Mouse (Mus musculus): ENCODE data around the gene Srrt. TPM values are rescaled to one million over a fixed set of nuclear protein-coding genes. Genes with fewer than 3 reads are reported as not detected.

Srrt gene
- total and polyA plus RNA-seq, 3 experiments: 60.5 to 66.4 (median 63.9) TPM

- 72% methylated on average over 13 of the region's 13 CpGs for WGBS
- no peak overlapping the region for H3K27ac ChIP-seq
Observed at GRCm38 (mm10) chr5:137289591-137290365, 17.7 kb downstream of the Srrt start.

GRCm38 (mm10) chr5:137288999-137289470 lies 18.4 kb downstream of the Srrt start:
- no peaks in the 10 kb centered on the region for H3K4me1 ChIP-seq (ENCODE audit: control insufficient read depth, insufficient read depth, low read length)
- H3K4me3 ChIP-seq: peak overlapping the region; percentile 21; the same call in 1 of the 2 replicates
- no peaks in the 10 kb centered on the region for H3K36me3 ChIP-seq (ENCODE audit: control insufficient read depth, insufficient read depth, low read length)
- no peaks in the 10 kb centered on the region for H3K79me2 ChIP-seq (replicated peaks; ENCODE audit: control insufficient read depth, insufficient read depth, low read length)
- H3K27me3 ChIP-seq (ENCODE audit: control insufficient read depth, insufficient read depth, low read length): no peaks in the 10 kb centered on the region; the same call in 1 of the 2 replicates
- intact Hi-C loops (cut with DNase I): no loop called here
- peak overlapping the region; percentile 17; the same call in 1 of the 2 replicates for H3K27ac ChIP-seq
- DNase-seq: peak; percentile 30 to 40
- peak; percentile 55 for TF ChIP-seq CTCF (IDR thresholded peaks at IDR 0.05)
- TF ChIP-seq POLR2A (IDR thresholded peaks at IDR 0.05; ENCODE audit: insufficient read depth, low read depth, low read length): no peak
- TF ChIP-seq EP300 (IDR thresholded peaks at IDR 0.05; ENCODE audit: insufficient read depth, low read depth, low read length): no peak
- WGBS: 9% methylated on average over 25 of the region's 25 CpGs
- no peak overlapping the region for H3K9ac ChIP-seq (ENCODE audit: low read depth, low read length)

More at GRCm38 (mm10) chr5:137289591-137290365, 17.7 kb downstream of the Srrt start:
- Histone ChIP-seq H3K4me3 (no peak overlapping the region), H3K4me1 (ENCODE audit: control insufficient read depth, insufficient read depth, low read length) (no peaks in the 10 kb centered on the region), H3K9ac (ENCODE audit: low read depth, low read length) (no peak overlapping the region), H3K36me3 (ENCODE audit: control insufficient read depth, insufficient read depth, low read length) (no peaks in the 10 kb centered on the region), H3K27me3 (ENCODE audit: control insufficient read depth, insufficient read depth, low read length) (no peaks in the 10 kb centered on the region; the same call in 1 of the 2 replicates), H3K79me2 (replicated peaks; ENCODE audit: control insufficient read depth, insufficient read depth, low read length) (no peaks in the 10 kb centered on the region)
- TF ChIP-seq CTCF (IDR thresholded peaks at IDR 0.05) (no peak), EP300 (IDR thresholded peaks at IDR 0.05; ENCODE audit: insufficient read depth, low read depth, low read length) (no peak), POLR2A (IDR thresholded peaks at IDR 0.05; ENCODE audit: insufficient read depth, low read depth, low read length) (no peak)
- intact Hi-C loops (cut with DNase I): no loop called here
- no peak for DNase-seq

- H3K27ac ChIP-seq: peak overlapping the region; percentile 36; the same call in 1 of the 2 replicates
Observed at GRCm38 (mm10) chr5:137287953-137288743, 19.3 kb downstream of the Srrt start.

GRCm38 (mm10) chr5:137287032-137287952 lies 20.2 kb downstream of the Srrt start, which contains the start of gene Ache:
Ache (plus strand) TSS chr5:137287519.
- DNase-seq: peak; percentile 35 to 40
- intact Hi-C loops (cut with DNase I): loop anchor here (2.0 kb wide), 1 partner anchor 164 kb away; no protein-coding TSS in a partner anchor
- no peaks in the 10 kb centered on the region; the same call in 1 of the 2 replicates for H3K27me3 ChIP-seq (ENCODE audit: control insufficient read depth, insufficient read depth, low read length)

More at GRCm38 (mm10) chr5:137287953-137288743, 19.3 kb downstream of the Srrt start:
- Histone ChIP-seq H3K9ac (ENCODE audit: low read depth, low read length) (peak overlapping the region; percentile 64), H3K4me3 (peak overlapping the region; percentile 34), H3K27me3 (ENCODE audit: control insufficient read depth, insufficient read depth, low read length) (no peaks in the 10 kb centered on the region; the same call in 1 of the 2 replicates), H3K36me3 (ENCODE audit: control insufficient read depth, insufficient read depth, low read length) (no peaks in the 10 kb centered on the region), H3K79me2 (replicated peaks; ENCODE audit: control insufficient read depth, insufficient read depth, low read length) (no peaks in the 10 kb centered on the region), H3K4me1 (ENCODE audit: control insufficient read depth, insufficient read depth, low read length) (no peaks in the 10 kb centered on the region)
- DNase-seq: peak; percentile 38 to 60
- 1% methylated on average over 62 of the region's 65 CpGs for WGBS
- TF ChIP-seq CTCF (IDR thresholded peaks at IDR 0.05) (no peak), EP300 (IDR thresholded peaks at IDR 0.05; ENCODE audit: insufficient read depth, low read depth, low read length) (no peak), POLR2A (IDR thresholded peaks at IDR 0.05; ENCODE audit: insufficient read depth, low read depth, low read length) (no peak)
- intact Hi-C loops (cut with DNase I): loop anchor here (2.0 kb wide), 1 partner anchor 165 kb away; no protein-coding TSS in a partner anchor

GRCm38 (mm10) chr5:137286655-137287031 lies 20.8 kb downstream of the Srrt start:
- TF ChIP-seq CTCF (IDR thresholded peaks at IDR 0.05) (peak; percentile 77), EP300 (IDR thresholded peaks at IDR 0.05; ENCODE audit: insufficient read depth, low read depth, low read length) (peak; percentile 68; the same call in 1 of the 2 replicates), POLR2A (IDR thresholded peaks at IDR 0.05; ENCODE audit: insufficient read depth, low read depth, low read length) (no peak)
- no peaks in the 10 kb centered on the region for H3K36me3 ChIP-seq (ENCODE audit: control insufficient read depth, insufficient read depth, low read length)
- peak overlapping the region; percentile 5 for H3K27ac ChIP-seq
- DNase-seq: peak; percentile 89 to 93
- intact Hi-C loops (cut with DNase I): loop anchor here (1.0 to 2.0 kb wide), 3 partner anchors 127 to 164 kb away; no protein-coding TSS in a partner anchor
- H3K9ac ChIP-seq (ENCODE audit: low read depth, low read length): no peak overlapping the region
- peak overlapping the region; percentile 34; the same call in 1 of the 2 replicates for H3K4me3 ChIP-seq
- H3K79me2 ChIP-seq (replicated peaks; ENCODE audit: control insufficient read depth, insufficient read depth, low read length): no peaks in the 10 kb centered on the region
- no peaks in the 10 kb centered on the region; the same call in 1 of the 2 replicates for H3K27me3 ChIP-seq (ENCODE audit: control insufficient read depth, insufficient read depth, low read length)
- H3K4me1 ChIP-seq (ENCODE audit: control insufficient read depth, insufficient read depth, low read length): no peaks in the 10 kb centered on the region
- WGBS: 2% methylated on average over 16 of the region's 16 CpGs

More at GRCm38 (mm10) chr5:137287032-137287952, 20.2 kb downstream of the Srrt start, which contains the start of gene Ache:
- Histone ChIP-seq H3K79me2 (replicated peaks; ENCODE audit: control insufficient read depth, insufficient read depth, low read length) (no peaks in the 10 kb centered on the region), H3K36me3 (ENCODE audit: control insufficient read depth, insufficient read depth, low read length) (no peaks in the 10 kb centered on the region), H3K27ac (peak within 1 kb of the TSS; percentile 36), H3K4me1 (ENCODE audit: control insufficient read depth, insufficient read depth, low read length) (no peaks in the 10 kb centered on the region), H3K9ac (ENCODE audit: low read depth, low read length) (peak within 1 kb of the TSS; percentile 64), H3K4me3 (peak within 1 kb of the TSS; percentile 34)
- TF ChIP-seq EP300 (IDR thresholded peaks at IDR 0.05; ENCODE audit: insufficient read depth, low read depth, low read length) (no peak), CTCF (IDR thresholded peaks at IDR 0.05) (0 out of 2 replicates have a peak, but pooled peaks have one; percentile 13)
- WGBS: 5% methylated on average over 40 of the region's 40 CpGs

All from heart, adult 2 months (tissue).